Mouse (Mus musculus): ENCODE data around the gene Larp1.

DNA sequence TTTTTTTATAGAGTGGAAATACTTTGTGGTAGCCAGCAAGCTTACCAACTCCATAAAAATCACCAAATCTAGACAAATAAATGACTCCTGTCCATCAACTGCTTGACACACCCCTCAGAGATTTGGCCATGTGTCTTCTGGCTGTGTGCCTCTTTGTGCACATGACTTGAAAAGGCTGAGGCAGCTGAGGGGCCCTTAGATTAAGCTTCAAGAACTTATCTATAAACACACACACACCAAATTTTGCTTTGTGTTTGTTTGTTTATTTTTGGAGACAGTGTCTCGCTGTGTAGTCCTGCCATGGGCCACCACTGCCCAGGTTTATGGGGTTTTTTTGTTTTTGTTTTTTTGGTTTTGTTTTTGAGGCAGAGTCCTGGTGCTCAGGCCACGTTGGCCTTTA is 48.9 kb upstream of the Larp1 start:
- TF ChIP-seq TAL1 (IDR thresholded peaks at IDR 0.05; ENCODE audit: low read length) (peak; percentile 67), GATA1 (IDR thresholded peaks at IDR 0.05; ENCODE audit: low read length) (peak; percentile 78)

Measured in erythroblast, embryonic 14.5 days (primary cell).